Mouse (Mus musculus) small intestine, adult 2 months (tissue): ENCODE measurements around the gene Hnrnpa0. TPM values are rescaled to one million over a fixed set of nuclear protein-coding genes. Genes with fewer than 3 reads are reported as not detected.

Experiments used
- H3K27ac ChIP-seq: fragments of 200-500 bp; 2 replicates; pipeline ENCODE4 v1.5.1; 2012; ENCODE audit warnings: low read depth, low read length, control low read depth, inconsistent platforms; ENCODE audit not compliant: insufficient read depth
- H3K27me3 ChIP-seq: fragments of 200-500 bp; 2 replicates; pipeline ENCODE4 v1.6.1; 2012; ENCODE audit warnings: mild to moderate bottlenecking, moderate library complexity, low read length, inconsistent platforms; ENCODE audit not compliant: control insufficient read depth, insufficient read depth
- H3K36me3 ChIP-seq: fragments of 200-500 bp; 2 replicates; pipeline ENCODE4 v1.6.1; 2012; ENCODE audit warnings: mild to moderate bottlenecking, low read length, control low read depth, inconsistent platforms; ENCODE audit not compliant: control insufficient read depth, insufficient read depth
- H3K4me1 ChIP-seq: fragments of 200-500 bp; 2 replicates; pipeline ENCODE4 v1.6.1; 2012; ENCODE audit warnings: low read length, inconsistent platforms, mixed read lengths; ENCODE audit not compliant: control insufficient read depth, insufficient read depth, insufficient read length
- H3K4me3 ChIP-seq: fragments of 200-500 bp; 2 replicates; pipeline ENCODE4 v1.5.1; 2012; ENCODE audit warnings: low read depth, mild to moderate bottlenecking, control low read depth, inconsistent platforms, low read length, moderate library complexity
- CTCF ChIP-seq: fragments of 200-500 bp; IDR thresholded peaks from 2 replicates; pipeline ENCODE4 v1.5.1; 2012; ENCODE audit warnings: low read depth, mild to moderate bottlenecking, control low read depth, inconsistent platforms, low read length, moderate library complexity, mixed read lengths; ENCODE audit not compliant: insufficient replicate concordance, insufficient read length; ENCODE audit errors: extremely low read depth
- POLR2A ChIP-seq: fragments of 200-500 bp; IDR thresholded peaks from 2 replicates; pipeline ENCODE4 v1.6.1; 2012; ENCODE audit warnings: low read depth, mild to moderate bottlenecking, control low read depth, inconsistent platforms, low read length, moderate library complexity
- WGBS: fragments of 180-500 bp; shearing (Covaris S2); methylation state at CpG from one replicate; pipeline ENCODE4 v1.1.7; 2018; 5-methylcytosine and 5-hydroxymethylcytosine counted together
- polyA plus RNA-seq: library from polyadenylated mRNA; depleted of rRNA; stranded (reverse); fragments of >200 nt; gene quantifications from 2 replicates; pipeline ENCODE4 v1.2.3, GENCODE M21; 2012; rRNA removed

The Hnrnpa0 gene
- 44.5 and 94.1 TPM in 2 replicates for polyA plus RNA-seq

- Histone ChIP-seq H3K36me3 (peaks cover 4% of the 10 kb centered on the region; the same call in 1 of the 2 replicates), H3K4me3 (peak within 1 kb of the TSS; percentile 94), H3K4me1 (peaks cover 11% of the 10 kb centered on the region; the same call in 1 of the 2 replicates), H3K27me3 (no peaks in the 10 kb centered on the region), H3K27ac (peak within 1 kb of the TSS; percentile 88)
- WGBS, result 1% methylated on average over 53 of the region's 62 CpGs
- peak; percentile 86; the same call in 1 of the 2 replicates for TF ChIP-seq POLR2A
- TF ChIP-seq CTCF, result no peak
These were observed at the start of gene Hnrnpa0 for GRCm38 (mm10) chr13:58128396-58128767. Gene Hnrnpa0, minus strand, starts transcription at chr13:58128556.

GRCm38 (mm10) chr13:58177511-58178208 lies 49.3 kb upstream of the Hnrnpa0 start:
- 78% methylated on average over 9 of the region's 9 CpGs for WGBS
- Histone ChIP-seq H3K4me1 (peaks cover 5% of the 10 kb centered on the region; the same call in 1 of the 2 replicates), H3K27me3 (no peaks in the 10 kb centered on the region), H3K27ac (no peak overlapping the region), H3K4me3 (no peak overlapping the region), H3K36me3 (peaks cover 41% of the 10 kb centered on the region)
- no peak for TF ChIP-seq CTCF
- TF ChIP-seq POLR2A, result no peak

GRCm38 (mm10) chr13:58176105-58176504 lies 47.7 kb upstream of the Hnrnpa0 start:
- no peaks in the 10 kb centered on the region for H3K4me1 ChIP-seq
- no peak overlapping the region for H3K4me3 ChIP-seq
- 0 out of 2 replicates have a peak overlapping the region, but pooled peaks have one; percentile 32 for H3K27ac ChIP-seq
- TF ChIP-seq POLR2A (no peak), CTCF (no peak)
- H3K27me3 ChIP-seq, result no peaks in the 10 kb centered on the region
- 34% methylated on average over 3 of the region's 3 CpGs for WGBS
- peaks cover 42% of the 10 kb centered on the region for H3K36me3 ChIP-seq

- Histone ChIP-seq H3K36me3 (peaks cover 21% of the 10 kb centered on the region), H3K27ac (no peak overlapping the region), H3K27me3 (no peaks in the 10 kb centered on the region), H3K4me3 (no peak overlapping the region), H3K4me1 (no peaks in the 10 kb centered on the region)
- TF ChIP-seq POLR2A, result no peak
- TF ChIP-seq CTCF, result no peak
These were observed 39.8 kb upstream of the Hnrnpa0 start for GRCm38 (mm10) chr13:58168119-58168518.

- Histone ChIP-seq H3K27ac (no peak overlapping the region), H3K4me1 (no peaks in the 10 kb centered on the region), H3K4me3 (no peak overlapping the region), H3K27me3 (no peaks in the 10 kb centered on the region), H3K36me3 (peaks cover 38% of the 10 kb centered on the region)
- no peak for TF ChIP-seq POLR2A
- TF ChIP-seq CTCF, result no peak
- WGBS, result 92% methylated on average over 12 of the region's 12 CpGs
These were observed 35.0 kb upstream of the Hnrnpa0 start for GRCm38 (mm10) chr13:58163343-58163742.

GRCm38 (mm10) chr13:58160761-58161160 lies 32.4 kb upstream of the Hnrnpa0 start:
- Histone ChIP-seq H3K4me3 (no peak overlapping the region), H3K27ac (no peak overlapping the region), H3K4me1 (0 out of 2 replicates have a peak, but pooled peaks cover 2% of the 10 kb centered on the region), H3K36me3 (peaks cover 37% of the 10 kb centered on the region), H3K27me3 (no peaks in the 10 kb centered on the region)
- TF ChIP-seq CTCF (no peak), POLR2A (no peak)
- 95% methylated on average over 15 of the region's 15 CpGs for WGBS

GRCm38 (mm10) chr13:58158099-58158912 lies 29.9 kb upstream of the Hnrnpa0 start:
- under 1% methylated on average over 16 of the region's 16 CpGs for WGBS
- H3K27ac ChIP-seq, result peak overlapping the region; percentile 82
- TF ChIP-seq POLR2A (no peak), CTCF (peak; percentile 93; the same call in 1 of the 2 replicates)
- H3K4me3 ChIP-seq, result peak overlapping the region; percentile 98
- H3K36me3 ChIP-seq, result peaks cover 24% of the 10 kb centered on the region
- 0 out of 2 replicates have a peak, but pooled peaks cover 2% of the 10 kb centered on the region for H3K4me1 ChIP-seq
- no peaks in the 10 kb centered on the region for H3K27me3 ChIP-seq
